Mouse (Mus musculus) midbrain, postnatal 0 days (tissue): ENCODE data around the gene Hectd1. TPM values are rescaled to one million over a fixed set of nuclear protein-coding genes. Genes with fewer than 3 reads are reported as not detected.
A peak's percentile ranks its signal among the peaks of the same experiment; 100 is the strongest.

Experiments used
- ATAC-seq: fragments of 200-750 bp; cut with Nextera tagmentation; 2 replicates; pipeline ENCODE4 v1.8.0; 2017; ENCODE audit warnings: moderate number of reproducible peaks, mild to moderate bottlenecking, moderate TSS enrichment, moderate library complexity; ENCODE audit not compliant: low FRiP score
- DNase-seq: peaks from one replicate; pipeline ENCODE4 v3.0.0-alpha.2; 2015; ENCODE audit warnings: low spot score
- H3K27ac ChIP-seq: fragments of 300-500 bp; sonication (generic); 2 replicates; pipeline ENCODE4 v1.5.1; 2014; ENCODE audit warnings: low read depth, mild to moderate bottlenecking, low read length, mixed read lengths
- H3K27me3 ChIP-seq: fragments of 300-500 bp; sonication (generic); 2 replicates; pipeline ENCODE4 v1.6.1; 2014; ENCODE audit warnings: low read length, control low read depth, mixed read lengths; ENCODE audit not compliant: insufficient read depth
- H3K36me3 ChIP-seq: fragments of 300-500 bp; sonication (generic); 2 replicates; pipeline ENCODE4 v1.6.1; 2014; ENCODE audit warnings: low read length, control low read depth, mixed read lengths; ENCODE audit not compliant: insufficient read depth
- H3K4me1 ChIP-seq: fragments of 300-500 bp; sonication (generic); 2 replicates; pipeline ENCODE4 v1.6.1; 2014; ENCODE audit warnings: mild to moderate bottlenecking, control low read depth, antibody characterized with exemption, low read length, mixed read lengths; ENCODE audit not compliant: insufficient read depth
- H3K4me2 ChIP-seq: fragments of 300-500 bp; sonication (generic); 2 replicates; pipeline ENCODE4 v1.6.1; 2014; ENCODE audit warnings: low read depth, mild to moderate bottlenecking, low read length, mixed read lengths; ENCODE audit not compliant: poor library complexity, severe bottlenecking
- H3K4me3 ChIP-seq: fragments of 300-500 bp; sonication (generic); 2 replicates; pipeline ENCODE4 v1.5.1; 2014; ENCODE audit warnings: low read depth, mild to moderate bottlenecking, low read length, moderate library complexity
- H3K9ac ChIP-seq: fragments of 300-500 bp; sonication (generic); replicated peaks from 2 replicates; pipeline ENCODE4 v1.6.1; 2014; ENCODE audit warnings: mild to moderate bottlenecking, low read length, moderate library complexity, mixed read lengths; ENCODE audit not compliant: poor library complexity, severe bottlenecking
- H3K9me3 ChIP-seq: fragments of 300-500 bp; sonication (generic); 2 replicates; pipeline ENCODE4 v1.6.1; 2016; ENCODE audit warnings: low read length, control low read depth
- CTCF ChIP-seq: IDR thresholded peaks from 2 replicates; pipeline ENCODE4 v1.5.1; 2016; ENCODE audit warnings: antibody characterized with exemption, mild to moderate bottlenecking
- WGBS: fragments of 180-500 bp; shearing (Covaris S2); extraction: QIAGEN DNeasy Blood & Tissue Kit; methylation state at CpG from one replicate; pipeline ENCODE4 v1.1.7; 2014; 5-methylcytosine and 5-hydroxymethylcytosine counted together
- polyA plus RNA-seq: library from polyadenylated mRNA; unstranded; fragments of >200 nt; fragmentation: Nextera tagmentation; extraction: Ambion mirVana; gene quantifications from 2 replicates; pipeline ENCODE4 v1.2.1, GENCODE M21; 2015
- total RNA-seq: library from RNA; depleted of rRNA; stranded (reverse); fragments of >200 nt; gene quantifications from 2 replicates; pipeline ENCODE4 v1.2.3, GENCODE M21; 2014

The Hectd1 gene
- total and polyA plus RNA-seq, 2 experiments from 2014 or later, result 29.5 to 75.7 TPM

DNA sequence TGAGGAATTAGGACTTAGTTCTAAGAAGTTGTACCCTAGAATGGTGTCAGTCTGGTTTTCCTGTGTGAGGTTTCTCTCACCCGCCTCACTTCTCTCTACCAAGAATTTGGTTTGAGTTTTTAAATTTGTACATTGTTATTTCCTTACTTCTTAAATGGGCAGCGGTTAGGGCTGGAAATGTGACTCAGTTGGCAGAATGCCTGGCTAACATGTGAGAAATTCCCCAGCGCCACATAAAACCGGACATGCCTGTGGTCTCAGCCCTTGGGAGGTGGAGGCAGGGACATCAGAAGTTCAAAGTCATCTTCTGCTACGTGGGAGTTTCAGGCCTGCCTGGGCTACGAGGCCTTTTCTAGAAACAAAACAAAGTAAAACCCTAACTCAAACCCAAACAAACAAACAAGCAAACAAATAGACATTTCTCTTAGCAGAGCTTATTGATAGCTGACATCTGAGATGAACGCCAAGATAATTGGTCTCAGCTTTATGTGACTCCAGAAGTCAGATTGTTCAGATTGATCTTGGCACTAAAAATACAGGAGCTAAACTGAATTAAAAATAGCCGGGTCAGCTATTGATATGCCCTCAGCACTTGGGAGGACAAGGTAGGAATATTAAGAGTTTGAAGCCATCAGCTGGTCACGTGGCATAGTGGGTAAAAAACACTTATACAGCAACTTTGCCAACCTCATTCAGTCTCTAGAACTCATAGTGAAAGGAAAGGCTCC lies 18.8 kb upstream of the Hectd1 start:
- no peak overlapping the region for H3K9ac ChIP-seq
- H3K27me3 ChIP-seq, result no peaks in the 10 kb centered on the region
- 86% methylated on average over 9 of the region's 9 CpGs for WGBS

DNA sequence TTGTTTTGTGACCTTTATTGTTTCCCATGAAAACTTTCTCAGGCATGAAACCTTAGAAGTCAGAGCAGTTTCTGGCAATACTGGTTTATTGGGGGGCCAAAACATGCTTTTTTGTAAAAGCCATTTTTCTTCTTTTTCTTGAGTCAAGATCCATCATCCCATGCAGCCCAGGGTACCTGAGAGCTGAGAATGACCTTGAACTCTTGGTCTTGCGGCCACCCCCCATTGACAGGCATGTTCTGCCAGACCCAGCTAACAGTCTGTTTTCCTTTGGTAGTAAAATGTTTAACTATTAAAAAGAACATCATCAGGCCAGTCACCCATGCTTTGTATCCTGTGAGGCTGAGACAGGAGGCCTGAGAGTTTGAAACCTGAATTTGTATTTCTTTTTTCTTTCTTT lies 15.9 kb upstream of the Hectd1 start:
- no peak for TF ChIP-seq CTCF
- Histone ChIP-seq H3K9ac (no peak overlapping the region), H3K4me1 (no peaks in the 10 kb centered on the region), H3K36me3 (no peaks in the 10 kb centered on the region), H3K4me2 (peak overlapping the region; percentile 81), H3K4me3 (peak overlapping the region; percentile 55), H3K27me3 (no peaks in the 10 kb centered on the region), H3K9me3 (no peaks in the 10 kb centered on the region), H3K27ac (no peak overlapping the region)
- WGBS, result 30% methylated on average over 1 of the region's 1 CpGs
- ATAC-seq (no peak), DNase-seq (no peak)

More for the DNA sequence above, 18.8 kb upstream of the Hectd1 start:
- Histone ChIP-seq H3K27ac (no peak overlapping the region), H3K4me3 (no peak overlapping the region), H3K9me3 (no peaks in the 10 kb centered on the region), H3K4me2 (no peak overlapping the region), H3K36me3 (no peaks in the 10 kb centered on the region), H3K4me1 (no peaks in the 10 kb centered on the region)
- ATAC-seq (no peak), DNase-seq (no peak)
- TF ChIP-seq CTCF, result no peak

- Histone ChIP-seq H3K36me3 (no peaks in the 10 kb centered on the region), H3K4me2 (peak overlapping the region; percentile 81), H3K27me3 (no peaks in the 10 kb centered on the region), H3K4me1 (no peaks in the 10 kb centered on the region), H3K9ac (peak overlapping the region; percentile 52), H3K9me3 (no peaks in the 10 kb centered on the region), H3K4me3 (peak overlapping the region; percentile 55), H3K27ac (peak overlapping the region; percentile 57; the same call in 1 of the 2 replicates)
- under 1% methylated on average over 17 of the region's 17 CpGs for WGBS
- DNase-seq, result peak; percentile 86
- TF ChIP-seq CTCF, result no peak
- ATAC-seq, result peak; percentile 89
Measured at GRCm38 (mm10) chr12:51844771-51845256, 15.5 kb upstream of the Hectd1 start.

GRCm38 (mm10) chr12:51843576-51844520 lies 14.5 kb upstream of the Hectd1 start:
- no peaks in the 10 kb centered on the region for H3K9me3 ChIP-seq
- no peak for TF ChIP-seq CTCF
- no peak for DNase-seq
- H3K4me3 ChIP-seq, result peak overlapping the region; percentile 55; the same call in 1 of the 2 replicates
- H3K4me2 ChIP-seq, result peak overlapping the region; percentile 81
- peak overlapping the region; percentile 38; the same call in 1 of the 2 replicates for H3K27ac ChIP-seq
- no peak overlapping the region for H3K9ac ChIP-seq
- WGBS, result 30% methylated on average over 15 of the region's 15 CpGs
- no peaks in the 10 kb centered on the region for H3K4me1 ChIP-seq
- H3K27me3 ChIP-seq, result no peaks in the 10 kb centered on the region
- ATAC-seq, result no peak
- H3K36me3 ChIP-seq, result no peaks in the 10 kb centered on the region

GRCm38 (mm10) chr12:51842081-51842864 lies 12.9 kb upstream of the Hectd1 start:
- 45% methylated on average over 6 of the region's 6 CpGs for WGBS

More at GRCm38 (mm10) chr12:51842081-51842864, 12.9 kb upstream of the Hectd1 start:
- Histone ChIP-seq H3K9ac (no peak overlapping the region), H3K27ac (no peak overlapping the region), H3K9me3 (no peaks in the 10 kb centered on the region), H3K4me2 (no peak overlapping the region), H3K4me1 (no peaks in the 10 kb centered on the region), H3K27me3 (no peaks in the 10 kb centered on the region), H3K36me3 (no peaks in the 10 kb centered on the region), H3K4me3 (no peak overlapping the region)
- ATAC-seq, result no peak
- no peak for TF ChIP-seq CTCF
- DNase-seq, result no peak
